Comparison of ENCODE assay signal across 27 mouse cellular contexts in the genomic region with DNA sequence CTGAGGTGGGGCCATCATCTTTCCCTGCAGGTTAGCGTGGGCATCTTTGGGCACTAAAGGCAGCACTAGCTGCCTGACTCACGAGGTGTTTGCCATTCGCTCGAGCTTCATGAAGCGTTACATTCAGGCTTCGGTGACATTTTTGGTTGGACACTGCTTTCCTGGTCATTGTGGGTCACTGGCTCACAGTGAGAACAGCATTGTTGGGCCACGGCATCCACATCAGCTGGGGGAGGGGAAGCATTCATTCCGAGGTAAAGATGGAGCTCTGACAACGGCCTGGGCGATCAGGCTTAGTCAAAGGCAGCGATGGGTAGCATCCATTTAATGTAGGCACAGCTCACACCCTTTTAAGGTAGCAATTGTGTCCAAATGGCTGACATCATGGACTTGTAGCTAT.
DNase-seq lines count a peak whose midpoint lies in the region; ATAC-seq and TF ChIP-seq lines count a peak whose summit lies in the region.
"Had no signal": no experiment of that assay in that cellular context is flagged by ENCODE, and none has a peak within 500 bp of the region (broad histone marks: within the 10 kb centered on the region; RNA-seq: fewer than 3 reads in every experiment).

No protein-coding gene starts in this region.

- no peak overlapping the region for H3K4me2 ChIP-seq in kidney, embryonic 14.5 days (replicated peaks; ENCODE audit: low read depth, low read length)
- H3K4me2 ChIP-seq: hindbrain, embryonic 15.5 days; limb, embryonic 15.5 days; liver, embryonic 13.5 days; neural tube, embryonic 12.5 days had no signal

- H3K36me3 ChIP-seq in kidney, embryonic 14.5 days (ENCODE audit: control insufficient read depth, insufficient read depth, low read length), result peaks cover 9% of the 10 kb centered on the region
- no peaks in the 10 kb centered on the region for H3K36me3 ChIP-seq in kidney, adult 2 months (ENCODE audit: control insufficient read depth, insufficient read depth, low read length)
- H3K36me3 ChIP-seq: liver, embryonic 13.5 days had no signal

- no peak overlapping the region for H3K9ac ChIP-seq in kidney, embryonic 14.5 days (ENCODE audit: low read depth, low read length)
- H3K9ac ChIP-seq: heart, embryonic 12.5 days; hindbrain, embryonic 15.5 days; limb, embryonic 15.5 days; liver, embryonic 13.5 days; neural tube, embryonic 12.5 days had no signal

- no peak for TF ChIP-seq POLR2A in kidney, adult 2 months (IDR thresholded peaks at IDR 0.05; ENCODE audit: low read depth, low read length)

- no peak overlapping the region for H3K4me3 ChIP-seq in kidney, embryonic 14.5 days (ENCODE audit: low read length)
- H3K4me3 ChIP-seq in kidney, adult 2 months (ENCODE audit: insufficient read depth, low read depth, low read length), result no peak overlapping the region
- H3K4me3 ChIP-seq: erythroblast, embryonic 14.5 days; heart, embryonic 12.5 days; hindbrain, embryonic 15.5 days; limb, embryonic 10.5 days; limb, embryonic 15.5 days; liver, embryonic 13.5 days; neural tube, embryonic 12.5 days had no signal

- no peaks in the 10 kb centered on the region for H3K4me1 ChIP-seq in kidney, embryonic 14.5 days (ENCODE audit: control insufficient read depth, insufficient read depth, low read length)
- no peaks in the 10 kb centered on the region for H3K4me1 ChIP-seq in kidney, adult 2 months (ENCODE audit: control insufficient read depth, insufficient read depth, low read length)
- H3K4me1 ChIP-seq: limb, embryonic 10.5 days; limb, embryonic 15.5 days; liver, embryonic 13.5 days; neural tube, embryonic 12.5 days had no signal

- 45% methylated on average over 11 of the region's 11 CpGs for WGBS in kidney, embryonic 14.5 days
- 64% methylated on average over 11 of the region's 11 CpGs for WGBS in kidney, adult 2 months

- no peak for TF ChIP-seq CTCF in kidney, adult 2 months (conservative IDR thresholded peaks at IDR 0.05; ENCODE audit: insufficient read depth, insufficient read length, low read depth, low read length)

- ATAC-seq in kidney, embryonic 14.5 days (ENCODE audit: low FRiP score, low TSS enrichment), result peak; percentile 47; the same call in 1 of the 2 replicates
- ATAC-seq: activated CD4-positive, CD25-positive, alpha-beta regulatory T cell, adult 4 months had no signal

- no peaks in the 10 kb centered on the region for H3K9me3 ChIP-seq in kidney, embryonic 14.5 days (ENCODE audit: control insufficient read depth, low read length)
- H3K9me3 ChIP-seq: heart, embryonic 12.5 days; hindbrain, embryonic 15.5 days; limb, embryonic 10.5 days; limb, embryonic 15.5 days; liver, embryonic 13.5 days; neural tube, embryonic 12.5 days had no signal

- no peaks in the 10 kb centered on the region for H3K27me3 ChIP-seq in kidney, embryonic 14.5 days (ENCODE audit: control insufficient read depth, insufficient read depth, low read length)
- no peaks in the 10 kb centered on the region for H3K27me3 ChIP-seq in kidney, adult 2 months (replicated peaks; ENCODE audit: control insufficient read depth, insufficient read depth, low read length)
- H3K27me3 ChIP-seq: heart, embryonic 12.5 days; hindbrain, embryonic 15.5 days; limb, embryonic 15.5 days; liver, embryonic 13.5 days; neural tube, embryonic 12.5 days had no signal

- H3K27ac ChIP-seq in kidney, embryonic 14.5 days (ENCODE audit: low read depth, low read length), result no peak overlapping the region
- no peak overlapping the region for H3K27ac ChIP-seq in kidney, adult 2 months (ENCODE audit: insufficient read depth, low read depth, low read length)
- H3K27ac ChIP-seq: limb, embryonic 10.5 days; limb, embryonic 15.5 days; liver, embryonic 13.5 days; neural tube, embryonic 12.5 days had no signal

- no peak for DNase-seq in kidney, adult 2 months
- peak; percentile 56 for DNase-seq in retina, embryonic 14.5 days (ENCODE audit: low spot score)
- DNase-seq in retina, postnatal 1 day, result no peak
- DNase-seq in embryo, embryonic 11 days, result peak; percentile 23
- no peak for DNase-seq in neural tube, embryonic 10.5 days (ENCODE audit: extremely low spot score, low spot score)
- no peak for DNase-seq in adrenal gland, postnatal 4 days (ENCODE audit: low spot score in 2 of 2)
- DNase-seq: adrenal gland, adult 2 months; adrenal gland, postnatal 36 days; B cell, adult 2 months; cerebellum, adult 8-10 months; cerebellum, postnatal 25 days; gastrocnemius, postnatal 10 days; kidney, adult 18-20 months; kidney, postnatal 14 days; layer of hippocampus, adult 9-11 months; liver, embryonic 13.5 days; lung, adult 2 months; lung, postnatal 10 days; thymus, postnatal 14 days had no signal

Comparison
In these comparisons a context has a peak if more than half of its experiments do, and no peak if none do; other contexts are left out.
1. DNase-seq: peak in retina, embryonic 14.5 days (single experiment) and embryo, embryonic 11 days (single experiment); none in kidney, adult 2 months (single experiment), retina, postnatal 1 day (single experiment), neural tube, embryonic 10.5 days (single experiment) and adrenal gland, postnatal 4 days (0 of 2).